Mouse (Mus musculus) embryo, embryonic 10.5 days (tissue): ENCODE measurements around the gene Slc40a1.

Source experiments
- DNase-seq: peaks from one replicate; pipeline ENCODE4 v3.0.0-alpha.2; 2015; ENCODE audit warnings: low spot score

The Slc40a1 gene

DNA sequence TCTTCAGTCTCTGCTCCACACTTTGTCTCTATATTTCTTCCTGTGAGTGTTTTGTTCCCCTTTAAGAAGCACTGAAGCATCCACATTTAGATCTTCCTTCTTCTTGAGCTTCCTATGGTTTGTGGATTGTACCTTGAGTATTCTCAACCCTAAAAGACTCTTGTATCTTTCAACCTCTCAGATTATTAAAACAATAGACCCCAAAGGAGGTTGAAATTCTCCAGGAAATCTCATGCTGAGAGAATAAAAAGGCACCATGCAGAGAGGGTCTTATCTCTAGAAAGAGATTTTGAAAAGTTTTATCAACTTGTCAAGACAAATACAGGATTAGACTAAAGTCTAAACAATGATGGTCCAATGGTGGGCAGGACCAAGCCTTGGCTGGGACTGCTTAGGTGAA, 42.9 kb downstream of the Slc40a1 start:
- no peak for DNase-seq

DNA sequence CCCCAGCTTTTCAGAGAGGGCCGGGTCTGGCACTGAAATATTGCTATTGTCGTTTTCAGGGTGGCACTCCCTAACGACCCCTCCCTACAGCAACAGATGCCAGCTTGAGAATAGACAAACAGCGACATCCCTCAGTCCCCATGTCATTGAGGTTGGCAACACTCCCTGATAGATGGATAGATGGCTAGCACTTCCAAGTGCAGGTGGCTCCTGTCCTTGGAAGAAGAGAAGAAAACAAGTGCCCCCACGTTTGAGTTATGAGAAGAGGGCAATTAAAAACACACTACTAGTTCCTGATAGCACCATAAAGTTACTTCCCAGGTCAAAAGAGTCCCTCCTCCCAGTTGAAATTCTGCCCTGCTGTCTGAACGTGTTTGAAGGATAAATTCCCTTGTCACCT, 44.2 kb downstream of the Slc40a1 start:
- DNase-seq: no peak

GRCm38 (mm10) chr1:45881228-45881832, 45.0 kb downstream of the Slc40a1 start:
- DNase-seq: no peak

DNA sequence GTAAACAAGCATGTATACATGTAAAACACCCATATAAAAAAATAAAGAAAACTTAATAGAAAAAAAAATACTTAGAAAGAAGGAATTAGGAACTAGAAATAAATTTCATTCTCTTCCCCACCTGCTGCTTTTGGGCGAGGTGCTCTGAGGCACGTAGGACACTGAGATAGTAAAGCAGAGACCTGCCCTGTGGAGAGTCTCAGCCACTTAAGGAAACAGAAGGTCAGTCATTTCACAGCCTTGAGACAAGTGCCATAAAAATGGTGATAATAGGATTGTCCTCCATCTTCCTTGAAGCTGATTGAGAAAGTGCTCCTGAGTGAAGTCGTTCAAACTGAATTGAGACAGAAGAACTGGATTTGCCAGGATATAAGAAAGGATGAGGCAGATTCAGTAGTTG, 48.9 kb downstream of the Slc40a1 start:
- DNase-seq: no peak

DNA sequence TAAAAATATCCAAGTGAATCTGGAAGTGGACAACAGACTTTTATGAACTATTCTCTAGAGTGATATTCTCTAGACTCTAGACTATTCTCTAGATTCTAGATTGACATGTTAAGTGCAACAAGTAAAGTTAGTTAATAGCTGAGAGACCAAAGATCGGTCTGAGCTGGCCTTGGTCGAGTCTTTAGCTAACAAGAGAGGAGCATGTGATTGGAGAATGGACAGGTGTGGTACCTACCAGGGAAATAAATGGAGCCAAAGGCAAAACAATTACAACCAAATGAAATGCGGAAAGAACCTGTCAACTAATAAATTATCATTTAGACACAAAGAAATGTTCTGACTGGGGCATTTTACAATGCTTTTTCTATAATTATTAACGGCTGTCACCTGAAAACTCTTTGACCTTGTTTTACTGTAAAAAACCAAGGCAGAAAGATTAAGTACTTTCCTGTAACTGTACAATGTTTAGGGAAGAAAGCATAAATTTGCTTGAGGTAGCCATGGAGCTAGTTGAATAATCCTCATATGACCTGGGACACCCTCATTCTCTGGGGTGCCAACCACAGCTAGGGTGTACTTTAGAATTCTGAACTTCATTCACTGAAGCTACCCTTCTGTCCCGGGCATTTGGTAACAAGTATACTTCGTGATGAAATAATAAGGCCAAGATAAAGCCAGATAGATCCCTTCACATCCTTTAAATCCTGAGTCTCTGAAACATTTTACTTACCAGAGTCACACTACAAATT, 49.7 kb downstream of the Slc40a1 start:
- no peak for DNase-seq

DNA sequence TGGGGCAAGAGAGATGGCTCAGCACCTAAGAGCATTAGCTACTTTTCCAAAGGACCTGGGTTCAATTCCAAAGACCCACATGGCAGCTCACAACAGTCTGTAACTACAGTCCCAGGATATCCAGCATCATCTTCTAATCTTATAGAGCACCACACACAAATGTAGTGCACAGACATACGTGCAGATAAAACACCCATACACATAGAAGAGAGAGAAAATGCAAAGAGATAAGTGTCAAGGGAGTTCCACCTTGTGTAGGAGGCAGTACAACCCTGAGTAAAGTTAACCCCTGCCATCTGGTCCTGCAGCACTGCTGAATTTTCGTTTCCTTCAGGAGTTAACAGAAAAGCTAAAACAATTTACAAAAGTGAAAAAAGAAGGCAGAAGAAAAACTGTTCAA, 50.7 kb downstream of the Slc40a1 start:
- no peak for DNase-seq

- no peak for DNase-seq
Observed at GRCm38 (mm10) chr1:45873250-45873649, 53.1 kb downstream of the Slc40a1 start.

DNA sequence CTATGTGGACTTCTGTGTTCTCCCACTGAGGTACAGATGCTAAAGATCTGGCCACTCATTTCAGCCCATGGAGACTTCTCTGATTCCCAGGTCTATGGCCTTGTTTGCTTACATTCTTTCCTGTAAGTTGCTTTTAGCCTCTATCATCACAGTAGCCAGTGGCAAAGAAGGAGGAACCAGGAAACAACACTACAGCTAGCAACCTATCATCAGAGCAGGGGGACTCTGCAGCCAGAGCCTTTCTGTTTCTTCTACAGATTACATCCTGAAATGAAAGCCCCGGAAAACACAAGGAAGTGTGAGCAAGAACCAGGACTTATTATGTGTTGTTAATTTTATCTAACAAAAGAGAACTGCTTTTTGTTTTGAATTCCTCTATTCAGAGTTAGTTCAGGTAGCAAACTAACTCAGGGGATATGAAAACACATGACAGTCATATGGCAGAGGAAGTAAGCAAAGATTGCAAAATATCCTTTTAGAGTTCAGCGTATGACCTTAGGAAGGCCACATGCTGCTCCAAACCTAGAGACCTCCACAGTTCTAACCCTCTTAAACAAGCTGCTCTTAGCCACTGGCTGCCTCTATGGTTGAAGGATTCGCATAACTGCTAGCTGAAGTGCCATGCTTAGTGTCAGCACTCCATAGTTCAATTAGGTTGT, 57.7 kb downstream of the Slc40a1 start:
- DNase-seq: no peak

GRCm38 (mm10) chr1:45868050-45868449, 58.3 kb downstream of the Slc40a1 start:
- no peak for DNase-seq

DNA sequence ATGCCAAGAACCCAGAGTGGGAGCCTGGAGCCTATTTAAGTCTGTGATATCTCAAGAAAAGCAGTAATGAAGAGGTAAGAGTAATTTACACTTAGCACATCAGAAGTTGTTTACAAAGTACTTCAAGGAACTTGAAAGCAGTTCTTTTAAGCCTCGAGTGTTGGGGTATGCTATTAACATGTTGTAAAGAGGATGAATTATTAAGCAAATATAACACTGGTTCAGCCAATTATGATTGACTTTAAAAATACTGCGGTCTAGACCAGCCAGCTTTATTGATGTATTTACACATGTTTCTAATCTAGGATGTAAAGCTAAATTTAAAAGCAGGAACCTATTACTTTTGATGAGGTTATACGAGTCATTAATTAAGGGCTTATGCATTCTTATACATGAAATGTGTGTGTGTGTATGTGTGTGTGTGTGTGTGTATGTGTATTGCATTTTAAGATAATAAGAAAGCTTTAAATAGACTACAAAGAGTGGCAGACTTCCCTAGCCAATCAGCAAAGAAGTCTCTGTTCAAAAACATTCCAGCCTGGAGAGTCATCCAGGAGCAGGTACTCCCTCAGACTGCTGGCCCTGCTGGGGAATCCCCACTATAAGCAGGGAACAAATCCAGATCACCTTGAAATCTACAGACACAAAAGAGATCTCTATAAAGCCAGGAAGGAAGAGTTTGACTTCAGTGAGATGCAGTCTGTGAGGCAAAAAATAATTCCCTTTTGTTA, 59.9 kb downstream of the Slc40a1 start:
- DNase-seq: no peak

- DNase-seq: peak; percentile 21
Observed at GRCm38 (mm10) chr1:45865727-45866126, 60.6 kb downstream of the Slc40a1 start.

GRCm38 (mm10) chr1:45865316-45865715, 61.0 kb downstream of the Slc40a1 start:
- DNase-seq: peak; percentile 24

GRCm38 (mm10) chr1:45864564-45865014, 61.7 kb downstream of the Slc40a1 start:
- peak; percentile 17 for DNase-seq

GRCm38 (mm10) chr1:45863641-45864040, 62.7 kb downstream of the Slc40a1 start:
- no peak for DNase-seq

DNA sequence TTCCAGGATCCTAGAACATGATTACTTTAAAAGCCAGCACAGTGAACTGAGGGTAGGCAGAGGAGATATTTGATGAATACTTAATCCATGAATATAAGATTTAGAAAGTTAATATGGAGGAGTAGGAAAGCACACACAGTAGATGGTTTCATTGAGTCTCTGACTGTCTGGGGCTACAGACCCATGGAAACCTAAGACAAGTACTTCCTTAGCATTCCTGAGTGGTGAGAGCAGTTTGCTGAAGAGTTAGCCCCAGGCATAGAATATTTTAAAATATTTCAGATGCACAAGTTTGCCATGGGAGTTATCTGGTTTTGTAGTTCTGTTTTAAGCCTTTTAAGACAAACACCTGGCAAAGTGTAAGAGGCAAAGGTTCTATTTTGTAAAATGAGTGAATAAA, 65.2 kb downstream of the Slc40a1 start:
- no peak for DNase-seq

GRCm38 (mm10) chr1:45860349-45860748, 66.0 kb downstream of the Slc40a1 start:
- peak; percentile 14 for DNase-seq
